Mouse (Mus musculus): ENCODE measurements around the gene Syndig1.

Gene Syndig1

GRCm38 (mm10) chr2:149828911-149829310 is at the start of gene Syndig1:
TSS of gene Syndig1 (plus strand) at chr2:149829211.
- DNase-seq (ENCODE audit: low read depth): no peak

GRCm38 (mm10) chr2:149798613-149799012 is 30.4 kb upstream of the Syndig1 start:
- DNase-seq (ENCODE audit: low read depth): no peak

- no peak for DNase-seq (ENCODE audit: low read depth)
These were observed 24.3 kb upstream of the Syndig1 start for GRCm38 (mm10) chr2:149804599-149805140.

DNA sequence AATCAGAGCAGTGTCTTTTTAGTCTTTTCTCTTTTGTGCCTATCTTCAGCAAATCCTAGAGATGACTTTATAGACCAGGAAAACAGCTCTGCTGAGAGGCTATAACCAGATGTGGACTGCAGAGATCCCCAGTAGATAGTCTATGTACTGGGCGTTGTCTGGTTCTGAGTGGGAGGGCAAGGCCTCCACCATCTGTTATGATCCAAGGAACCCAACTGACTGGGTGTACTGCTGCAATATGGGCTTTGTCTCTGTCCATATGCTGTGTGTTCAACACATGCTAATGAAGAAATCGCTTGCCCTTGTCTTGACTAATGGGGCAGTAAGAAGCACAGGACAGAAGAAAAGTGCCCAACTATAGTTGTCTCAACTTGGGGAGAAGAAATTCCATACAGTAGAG is 23.8 kb upstream of the Syndig1 start:
- DNase-seq (ENCODE audit: low read depth): no peak

DNA sequence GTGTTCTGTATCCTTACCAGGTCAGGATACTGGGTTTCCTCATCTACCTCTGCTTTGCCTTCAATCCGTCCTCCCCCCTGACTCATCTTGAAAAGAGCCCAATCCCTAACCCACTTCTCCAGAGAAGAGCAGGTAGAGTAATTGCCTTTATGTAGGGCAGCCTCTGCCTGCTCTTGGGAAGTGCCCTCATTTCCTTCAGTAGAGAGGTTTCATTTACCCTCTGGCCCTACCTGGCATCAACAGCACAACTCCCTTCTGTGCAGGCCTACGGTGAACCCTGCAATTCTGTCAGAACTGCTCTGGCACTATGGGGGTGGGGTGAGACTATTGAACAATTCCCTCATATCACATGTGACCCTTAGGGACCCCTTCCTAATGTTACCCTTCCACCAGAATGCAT is 16.1 kb upstream of the Syndig1 start:
- DNase-seq (ENCODE audit: low read depth): no peak

DNA sequence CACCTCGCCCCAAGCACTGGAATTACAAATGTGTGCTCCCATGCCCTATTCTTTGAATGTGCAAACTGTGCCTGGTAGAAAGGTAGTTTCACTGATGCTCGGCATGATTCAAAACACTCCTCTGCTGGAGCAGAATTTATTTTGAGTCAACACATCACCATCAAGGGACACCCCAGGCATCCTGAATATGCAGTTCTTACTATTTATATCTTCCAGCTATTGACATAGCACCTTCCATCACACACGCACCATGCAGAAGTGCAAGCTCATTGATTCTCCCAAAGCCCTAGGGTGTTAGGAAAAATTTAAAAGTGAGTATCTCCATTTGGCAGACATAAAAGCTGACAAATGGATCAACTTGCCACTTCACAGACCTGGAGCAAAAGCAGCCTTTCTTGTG is 10.6 kb upstream of the Syndig1 start:
- no peak for DNase-seq (ENCODE audit: low read depth)

GRCm38 (mm10) chr2:149819751-149820150 is 9.3 kb upstream of the Syndig1 start:
- DNase-seq (ENCODE audit: low read depth): no peak

- DNase-seq (ENCODE audit: low read depth): no peak
These were observed 8.8 kb upstream of the Syndig1 start for GRCm38 (mm10) chr2:149820201-149820600.

- DNase-seq (ENCODE audit: low read depth): no peak
These were observed 1.0 kb downstream of the Syndig1 start for GRCm38 (mm10) chr2:149829955-149830535.

DNA sequence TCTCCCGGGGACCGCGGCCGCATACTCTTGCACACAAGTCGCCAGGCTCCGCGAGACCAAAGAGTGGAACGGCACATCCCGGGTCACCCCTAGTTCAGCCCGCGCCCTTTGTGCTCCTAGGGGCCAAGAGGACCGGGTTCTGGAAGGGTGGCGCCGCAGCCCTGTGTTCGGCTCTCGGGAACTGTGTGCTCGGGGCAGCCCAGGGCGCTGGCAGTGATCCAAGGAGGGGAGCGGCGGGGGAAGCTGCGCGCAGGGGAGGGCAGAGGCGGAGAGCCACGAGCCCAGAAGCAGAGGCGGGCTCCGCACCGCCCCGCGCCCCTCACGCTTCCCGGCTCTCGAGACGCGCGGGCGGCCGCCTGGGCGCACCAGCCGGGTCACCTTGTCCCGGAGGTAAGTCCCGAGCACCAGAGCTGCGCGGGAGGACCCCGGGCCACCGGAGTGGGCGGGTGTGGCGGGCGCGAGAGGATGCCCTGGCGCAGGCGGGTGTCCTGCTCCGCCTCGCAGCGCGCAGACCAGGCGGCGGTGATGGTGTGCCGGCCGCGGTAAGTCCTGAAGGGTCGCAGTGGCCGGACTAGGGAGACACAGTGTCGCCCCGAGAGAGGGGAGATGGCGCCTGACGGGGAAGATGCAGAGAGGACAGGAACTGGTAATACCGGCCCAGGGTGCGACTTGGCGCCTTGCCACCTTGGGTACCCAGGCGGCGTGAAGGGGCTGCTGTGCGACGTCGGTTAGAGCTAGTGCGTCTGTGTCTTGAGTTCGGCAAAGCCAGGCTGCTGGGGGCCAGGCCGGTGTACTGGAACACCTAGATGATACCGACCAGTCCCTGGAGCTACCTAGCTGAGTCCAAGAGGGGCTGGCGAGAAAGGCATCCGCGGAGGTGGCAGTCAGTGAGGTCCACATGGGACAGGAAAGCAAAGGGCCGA is 1.8 kb downstream of the Syndig1 start, which contains the start of gene C530025M09Rik:
C530025M09Rik (minus strand) TSS at position 678 of the 923 bp plus-strand sequence.
- DNase-seq (ENCODE audit: low read depth): no peak

DNA sequence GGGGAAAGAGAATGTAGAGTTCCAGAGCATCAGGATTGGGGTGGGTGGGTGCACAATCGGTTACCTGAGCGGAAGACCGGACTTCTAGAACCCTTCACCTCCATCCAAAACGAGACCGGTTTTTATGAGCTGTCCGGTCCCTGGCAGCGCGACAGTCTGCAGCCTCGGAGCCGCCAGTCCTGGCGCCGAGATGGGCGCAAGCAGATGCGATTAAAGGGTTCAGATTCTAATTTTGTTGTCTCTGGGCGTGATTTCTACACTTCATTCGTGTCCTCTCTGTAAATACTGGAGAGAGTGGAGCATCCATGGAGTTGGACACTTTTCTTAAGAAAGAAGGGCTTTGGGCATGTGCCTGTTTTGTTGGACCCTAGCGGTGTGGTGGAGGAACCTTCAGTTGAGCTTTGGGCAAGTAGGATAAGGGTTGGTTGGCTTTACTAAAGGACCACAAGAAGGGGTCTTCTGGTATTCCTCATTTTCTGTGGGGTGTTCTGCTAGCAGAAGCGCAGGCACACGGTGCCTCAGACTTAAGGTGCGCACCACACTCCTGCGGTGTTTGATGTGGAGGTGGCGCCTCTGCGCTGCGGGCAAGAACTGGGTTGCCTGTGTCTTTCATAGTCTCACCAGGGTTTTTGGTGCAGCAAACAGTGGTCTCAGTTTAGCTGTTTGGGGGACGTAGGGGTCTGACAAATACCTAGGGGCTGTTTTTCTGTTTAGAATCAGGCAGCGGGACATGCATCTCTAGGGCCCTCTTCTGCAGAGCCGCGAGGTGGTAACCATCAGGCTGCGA is 2.6 kb downstream of the Syndig1 start:
- no peak for DNase-seq (ENCODE audit: low read depth)

GRCm38 (mm10) chr2:149832301-149832700 is 3.3 kb downstream of the Syndig1 start:
- no peak for DNase-seq (ENCODE audit: low read depth)

DNA sequence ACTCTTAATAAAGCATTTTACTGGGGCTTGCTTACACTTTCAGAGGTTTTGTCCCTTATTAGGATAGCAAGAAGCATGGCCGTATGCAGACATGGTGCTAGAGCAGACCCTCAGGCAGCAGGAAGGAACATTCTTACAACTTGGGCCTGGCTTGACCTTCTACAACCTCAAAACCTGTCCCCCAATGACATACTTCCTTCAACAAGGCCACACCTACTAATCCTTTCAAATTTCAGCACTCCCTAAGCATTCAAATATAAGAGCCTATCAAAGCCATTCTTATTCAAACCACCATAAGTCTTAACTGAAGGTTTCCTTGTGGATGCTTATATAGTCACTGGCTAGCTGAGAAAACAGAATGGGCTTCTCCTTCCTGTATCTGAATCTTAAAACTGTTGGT is 6.1 kb downstream of the Syndig1 start:
- DNase-seq (ENCODE audit: low read depth): no peak

DNA sequence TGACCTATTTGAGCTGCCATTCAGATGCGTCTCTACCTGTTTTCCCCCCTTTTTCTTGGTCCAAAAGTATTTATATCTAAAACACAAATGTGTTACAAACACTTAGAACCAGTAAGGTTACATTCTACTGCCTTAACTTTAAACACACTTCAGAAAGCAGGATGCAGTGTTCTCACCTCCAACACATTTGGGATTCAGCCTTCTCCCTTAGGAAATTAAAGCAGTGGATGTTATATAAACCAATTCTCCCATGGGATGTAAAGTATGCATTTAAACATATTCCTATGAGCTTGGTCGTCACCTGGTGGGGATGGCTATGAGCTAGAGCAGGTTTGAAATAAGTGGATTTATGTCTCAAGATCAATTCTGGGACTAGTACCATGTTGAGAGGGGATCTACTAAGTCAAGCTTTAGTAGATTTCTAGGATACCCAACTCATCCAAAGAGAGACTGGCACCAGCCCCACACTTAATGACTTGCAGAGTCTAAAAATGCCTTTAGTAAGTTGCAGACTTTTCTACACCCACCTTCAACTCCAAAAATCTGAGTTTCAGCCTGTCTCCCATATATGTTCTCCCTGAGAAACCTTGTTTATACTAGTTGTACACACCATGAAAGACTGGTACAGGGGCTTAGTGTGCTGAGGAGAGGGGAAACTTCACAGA is 7.6 kb downstream of the Syndig1 start:
- DNase-seq (ENCODE audit: low read depth): no peak

DNA sequence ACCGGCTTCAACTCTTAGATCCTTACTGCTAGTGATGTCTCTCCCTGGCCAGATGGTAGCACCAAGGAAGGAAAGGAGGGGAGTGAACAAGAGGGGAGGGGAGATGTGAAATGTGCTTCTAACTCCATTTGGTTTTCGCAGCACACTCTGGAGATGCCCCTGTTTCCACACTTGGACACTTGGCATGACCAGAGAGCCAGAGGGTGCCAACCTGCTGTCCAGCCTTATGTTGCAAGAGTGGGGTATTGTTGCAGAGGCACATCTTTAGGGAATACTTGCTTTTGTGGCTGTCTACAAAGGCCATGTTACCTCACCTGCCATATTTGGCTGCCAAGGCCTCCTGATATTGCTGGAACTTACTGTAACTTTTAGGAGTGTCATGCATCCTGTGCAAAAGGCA is 10.7 kb downstream of the Syndig1 start:
- DNase-seq (ENCODE audit: low read depth): no peak

DNA sequence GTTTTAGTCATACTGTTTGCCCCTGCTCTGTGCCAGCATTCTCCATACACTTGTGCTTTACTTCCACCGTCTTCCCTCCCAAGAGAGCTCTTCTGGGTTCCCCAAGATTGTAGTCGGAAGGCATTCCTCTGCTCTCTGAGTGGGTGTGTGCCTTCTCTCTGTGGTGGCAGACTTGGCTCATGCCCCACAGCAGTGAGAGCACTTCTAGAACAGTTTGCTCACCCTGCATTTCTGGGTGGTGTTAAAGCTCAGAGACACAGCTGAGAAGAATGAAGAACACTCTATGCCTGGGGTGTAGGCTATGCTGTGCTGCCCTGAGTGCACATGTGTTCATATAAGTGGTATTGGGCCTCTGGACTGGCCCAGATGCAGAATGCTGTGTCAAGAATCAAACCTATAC is 15.6 kb downstream of the Syndig1 start:
- DNase-seq (ENCODE audit: low read depth): no peak

DNA sequence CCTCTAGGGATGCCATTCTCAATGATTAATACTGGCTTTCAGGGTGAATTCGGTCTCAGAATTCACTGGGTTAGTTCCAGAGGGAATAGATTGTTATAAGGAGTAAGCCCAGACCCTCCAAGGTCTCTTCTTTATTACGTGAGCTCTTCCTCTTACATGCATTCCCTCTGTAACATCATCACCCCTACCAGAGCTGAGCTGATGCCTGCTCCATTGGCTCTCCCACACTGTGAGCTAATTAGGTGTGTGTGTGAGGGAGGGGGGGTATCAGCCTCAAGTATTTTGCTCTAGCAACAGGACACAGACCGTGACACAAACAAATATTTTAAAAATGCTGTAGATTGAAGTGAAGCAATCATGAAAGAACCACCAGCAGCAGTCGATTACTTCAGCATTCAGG is 19.8 kb downstream of the Syndig1 start:
- DNase-seq (ENCODE audit: low read depth): no peak

- DNase-seq (ENCODE audit: low read depth): no peak
These were observed 32.0 kb downstream of the Syndig1 start for GRCm38 (mm10) chr2:149861002-149861401.

- DNase-seq (ENCODE audit: low read depth): no peak
These were observed 37.0 kb downstream of the Syndig1 start for GRCm38 (mm10) chr2:149865914-149866435.

DNA sequence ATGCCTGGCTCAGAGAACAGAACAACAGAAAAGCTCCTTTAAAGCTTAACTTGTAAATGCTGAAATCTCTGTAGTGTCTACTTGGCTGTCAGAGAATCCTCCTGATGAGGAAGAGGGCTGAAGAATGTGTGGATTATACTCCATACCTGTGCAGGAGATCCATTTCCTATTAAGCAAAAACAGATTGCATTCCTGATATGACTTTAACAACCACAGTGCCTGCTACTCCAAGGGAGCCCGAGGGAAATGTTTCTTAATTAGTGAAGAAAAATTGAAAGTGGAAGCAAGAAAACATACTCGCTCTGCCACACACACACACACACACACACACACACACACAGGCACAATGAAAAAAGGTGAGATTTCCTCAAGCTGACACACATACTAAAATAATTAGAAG is 41.5 kb downstream of the Syndig1 start:
- no peak for DNase-seq (ENCODE audit: low read depth)

GRCm38 (mm10) chr2:149872496-149872895 is 43.5 kb downstream of the Syndig1 start:
- no peak for DNase-seq (ENCODE audit: low read depth)

GRCm38 (mm10) chr2:149873346-149873745 is 44.3 kb downstream of the Syndig1 start:
- DNase-seq (ENCODE audit: low read depth): no peak

Data from c-Kit-positive CD71-positive TER-119-negative erythroid progenitor cells, embryonic 14.5 days (primary cell).